Mouse (Mus musculus): ENCODE measurements around the gene Gm11562.

Gm11562 gene

GRCm38 (mm10) chr11:99583245-99583704 is 37.0 kb downstream of the Gm11562 start, which contains the start of gene Krtap1-4:
TSS of gene Krtap1-4 (minus strand) at chr11:99583654.
- DNase-seq, result no peak

- DNase-seq, result no peak
These were observed 38.7 kb downstream of the Gm11562 start for GRCm38 (mm10) chr11:99581564-99581963.

DNA sequence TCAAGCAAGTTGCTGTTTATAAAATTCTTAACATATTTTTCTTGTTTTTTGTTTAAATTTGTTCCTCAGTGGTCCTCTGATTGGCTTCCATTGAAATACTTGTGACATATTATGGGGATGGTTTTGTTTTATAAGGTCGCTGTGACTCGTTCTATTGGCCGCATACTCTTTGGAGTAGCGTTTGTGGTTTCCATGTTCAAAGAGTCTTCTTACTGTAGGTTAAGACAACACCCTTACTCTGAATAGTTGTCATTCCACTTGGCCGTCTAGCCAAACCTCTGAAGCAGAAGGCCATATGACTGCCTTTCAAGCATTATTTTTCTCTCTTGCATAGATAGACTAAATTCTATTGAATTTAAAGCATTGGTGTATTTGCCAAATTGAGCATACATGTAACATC is 39.2 kb downstream of the Gm11562 start:
- no peak for DNase-seq

DNA sequence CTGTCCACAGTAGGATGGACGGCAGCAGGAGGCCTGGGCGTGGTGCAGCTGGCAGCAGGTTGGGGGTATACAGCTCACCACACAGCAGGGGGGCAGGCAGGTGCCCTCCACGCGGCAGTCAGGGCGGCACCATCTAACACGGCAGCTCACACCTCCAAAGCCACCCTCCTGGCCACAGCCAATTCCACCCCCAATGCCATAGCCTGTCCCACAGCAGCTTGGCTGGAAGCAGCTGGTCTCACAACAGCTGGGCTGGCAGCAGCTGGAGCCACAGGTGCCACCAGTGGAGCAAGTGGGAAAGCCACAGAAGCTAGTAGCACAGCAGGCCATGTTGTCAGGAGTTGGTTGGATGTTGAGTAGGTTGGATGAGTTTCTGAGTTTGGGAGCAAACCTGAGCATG is 39.6 kb downstream of the Gm11562 start, which contains the start of gene Krtap1-5:
TSS of gene Krtap1-5 (minus strand) at position 381 of the 400 bp plus-strand sequence.
- DNase-seq, result no peak

GRCm38 (mm10) chr11:99574106-99574505 is 46.1 kb downstream of the Gm11562 start:
- DNase-seq, result peak; percentile 18

DNA sequence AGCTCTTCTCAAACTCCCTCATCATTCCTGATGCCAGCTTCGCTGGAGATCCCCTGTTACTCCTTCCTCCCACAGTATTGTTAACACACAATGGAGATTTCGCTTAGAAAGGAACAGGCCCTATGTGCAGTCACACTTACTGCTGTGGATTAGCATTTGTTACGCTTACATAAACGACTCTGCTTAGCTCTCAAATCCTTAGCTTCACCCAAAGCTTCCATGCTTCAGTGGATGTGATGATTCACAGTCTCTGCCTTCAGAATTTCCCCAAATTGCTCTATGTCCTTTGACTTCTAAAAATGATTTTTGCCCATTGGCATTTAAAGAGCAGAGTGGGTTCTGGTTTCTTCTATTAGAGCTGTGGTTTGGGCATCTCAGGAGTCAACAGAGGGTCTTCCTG is 47.1 kb downstream of the Gm11562 start:
- no peak for DNase-seq

All from cerebellum, adult 11-12 months (tissue).